Mouse (Mus musculus) C2C12 (cell line): ENCODE measurements at regions not wholly inside any gene's neighbourhood (a gene's known extent, or its start where the extent isn't known, plus 50 kb on each side); places are given as distances from the start of the nearest gene placed in this dataset.

ENCODE experiments used
- H3K27me3 ChIP-seq: one replicate; pipeline ENCODE4 v1.6.1; 2011; ENCODE audit not compliant: control insufficient read depth, insufficient read depth, insufficient read length
- H3K36me3 ChIP-seq: one replicate; pipeline ENCODE4 v1.6.1; 2011; ENCODE audit not compliant: control insufficient read depth, insufficient read depth
- H3K4me3 ChIP-seq: one replicate; pipeline ENCODE4 v1.5.1; 2011; ENCODE audit warnings: mild to moderate bottlenecking, control low read depth; ENCODE audit not compliant: poor library complexity, insufficient read depth, severe bottlenecking
- H3K79me2 ChIP-seq: one replicate; pipeline ENCODE4 v1.6.1; 2011; ENCODE audit not compliant: control insufficient read depth, insufficient read depth
- H3K79me3 ChIP-seq: one replicate; pipeline ENCODE4 v1.6.1; 2011; ENCODE audit warnings: low read depth, control low read depth
- H3ac ChIP-seq: one replicate; pipeline ENCODE3; 2011; ENCODE audit warnings: low read depth; ENCODE audit not compliant: control insufficient read depth, insufficient read length
- CEBPB ChIP-seq: IDR thresholded peaks from one replicate; pipeline ENCODE4 v1.6.1; 2011; ENCODE audit warnings: low read depth, mild to moderate bottlenecking, control low read depth, moderate library complexity
- CTCF ChIP-seq: IDR thresholded peaks from one replicate; pipeline ENCODE4 v1.5.1; 2011; ENCODE audit not compliant: control insufficient read depth, insufficient read depth, insufficient read length
- FOSL1 ChIP-seq: IDR thresholded peaks from one replicate; pipeline ENCODE4 v1.8.0; 2011; ENCODE audit warnings: mild to moderate bottlenecking, low read length; ENCODE audit not compliant: poor library complexity, insufficient read depth, severe bottlenecking
- MAX ChIP-seq: IDR thresholded peaks from one replicate; pipeline ENCODE4 v1.6.1; 2011; ENCODE audit warnings: mild to moderate bottlenecking, control low read depth
- MYOD1 ChIP-seq: IDR thresholded peaks from one replicate; pipeline ENCODE4 v1.6.1; 2011; ENCODE audit warnings: low read depth; ENCODE audit not compliant: control insufficient read depth, insufficient read length
- MYOG ChIP-seq: IDR thresholded peaks from one replicate; pipeline ENCODE4 v1.6.1; 2011; ENCODE audit not compliant: control insufficient read depth, insufficient read length; ENCODE audit errors: extremely low read depth
- USF1 ChIP-seq: IDR thresholded peaks from one replicate; pipeline ENCODE4 v1.6.1; 2011; ENCODE audit warnings: low read depth, mild to moderate bottlenecking, control low read depth, moderate library complexity

DNA sequence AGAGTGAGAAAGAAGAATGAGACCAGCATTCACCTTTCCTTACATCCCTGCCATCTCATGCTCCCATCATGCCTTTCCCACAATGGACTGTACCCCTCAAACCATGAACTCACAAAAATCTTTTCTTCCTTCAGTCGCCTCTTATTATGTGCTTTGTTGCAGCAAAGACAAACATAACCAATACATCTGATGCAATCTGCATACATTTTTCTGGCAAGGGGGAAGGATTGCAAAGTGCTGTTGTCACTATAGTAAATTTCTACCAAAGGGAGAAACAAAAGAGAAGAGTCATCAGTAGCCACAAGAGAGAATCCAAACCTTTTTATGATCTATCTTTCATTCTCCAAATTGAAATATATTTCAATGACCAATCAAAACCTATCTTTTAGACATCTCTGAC is 884.4 kb downstream of the Gsdmc2 start:
- TF ChIP-seq MYOD1 (no peak), MAX (no peak), CTCF (no peak), USF1 (no peak), FOSL1 (no peak), MYOG (no peak), CEBPB (no peak)
- Histone ChIP-seq H3K27me3 (no peaks in the 10 kb centered on the region), H3ac (no peak overlapping the region), H3K36me3 (no peaks in the 10 kb centered on the region), H3K79me3 (no peaks in the 10 kb centered on the region), H3K4me3 (no peak overlapping the region), H3K79me2 (no peaks in the 10 kb centered on the region)

DNA sequence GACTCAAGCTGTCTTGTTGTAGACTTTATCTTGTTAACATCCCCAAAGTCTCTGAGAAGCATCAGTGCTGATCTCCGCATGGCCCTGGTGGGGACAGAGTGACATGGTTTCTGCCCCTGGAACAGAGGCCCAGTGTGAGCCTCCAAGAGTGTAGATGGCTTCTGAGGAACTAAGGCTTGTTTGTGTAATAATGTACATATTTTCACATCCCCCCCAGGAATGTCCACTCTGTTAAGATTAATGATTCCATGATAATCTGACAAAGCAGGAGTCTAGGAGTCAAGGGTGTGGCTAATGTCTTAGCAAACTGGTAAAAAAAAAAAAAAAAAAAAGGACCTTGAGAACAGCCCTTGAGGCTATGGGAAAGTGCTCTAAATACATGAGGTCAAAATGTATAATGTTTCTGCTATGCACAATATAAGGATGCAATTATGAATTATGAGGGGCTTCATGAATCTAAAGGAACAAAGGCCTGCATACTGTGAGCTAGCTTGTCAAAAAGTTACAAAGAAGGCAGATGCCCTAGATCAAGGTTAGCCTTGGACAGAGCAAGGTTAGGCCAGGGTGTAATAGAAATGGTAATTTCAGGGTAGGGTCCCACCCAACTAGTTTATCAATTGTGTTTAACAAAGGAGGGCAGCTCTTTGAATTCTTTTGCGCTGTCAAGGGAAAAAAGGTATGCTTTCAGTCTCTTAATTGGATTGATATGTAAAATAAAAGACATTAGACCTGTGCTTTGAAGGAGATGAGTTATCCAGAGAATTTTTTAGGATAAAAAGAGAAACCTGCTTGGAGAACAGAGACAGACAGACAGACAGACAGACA is 886.3 kb downstream of the Gsdmc2 start:
- Histone ChIP-seq H3K79me3 (no peaks in the 10 kb centered on the region), H3ac (no peak overlapping the region), H3K79me2 (no peaks in the 10 kb centered on the region), H3K4me3 (no peak overlapping the region), H3K27me3 (no peaks in the 10 kb centered on the region), H3K36me3 (no peaks in the 10 kb centered on the region)
- TF ChIP-seq MYOG, result no peak
- no peak for TF ChIP-seq USF1
- TF ChIP-seq FOSL1, result no peak
- TF ChIP-seq MAX, result no peak
- no peak for TF ChIP-seq CEBPB
- no peak for TF ChIP-seq MYOD1
- no peak for TF ChIP-seq CTCF

DNA sequence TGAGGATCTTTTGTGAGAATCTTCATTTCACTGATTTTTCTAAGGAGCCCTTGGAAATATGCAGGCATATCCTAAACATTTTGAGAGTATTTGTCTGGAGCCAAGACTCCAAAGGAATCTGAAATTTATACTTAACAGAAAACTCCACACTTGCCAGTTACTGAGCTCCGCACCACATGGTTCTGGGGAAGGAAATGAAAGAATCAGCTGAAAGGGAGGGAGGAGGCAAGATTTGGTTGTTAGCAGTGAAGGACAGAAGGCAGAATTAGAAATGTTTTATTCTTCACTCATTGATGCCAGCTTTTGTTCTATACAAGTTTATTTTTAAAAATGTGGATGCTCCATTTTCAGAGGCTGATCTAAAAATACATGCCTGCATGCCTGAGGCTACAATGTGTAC is 890.1 kb downstream of the Gsdmc2 start:
- Histone ChIP-seq H3K27me3 (no peaks in the 10 kb centered on the region), H3K79me3 (no peaks in the 10 kb centered on the region), H3ac (no peak overlapping the region), H3K79me2 (no peaks in the 10 kb centered on the region), H3K4me3 (no peak overlapping the region), H3K36me3 (no peaks in the 10 kb centered on the region)
- no peak for TF ChIP-seq FOSL1
- TF ChIP-seq CEBPB, result no peak
- no peak for TF ChIP-seq MAX
- TF ChIP-seq CTCF, result no peak
- no peak for TF ChIP-seq MYOG
- no peak for TF ChIP-seq USF1
- TF ChIP-seq MYOD1, result no peak

DNA sequence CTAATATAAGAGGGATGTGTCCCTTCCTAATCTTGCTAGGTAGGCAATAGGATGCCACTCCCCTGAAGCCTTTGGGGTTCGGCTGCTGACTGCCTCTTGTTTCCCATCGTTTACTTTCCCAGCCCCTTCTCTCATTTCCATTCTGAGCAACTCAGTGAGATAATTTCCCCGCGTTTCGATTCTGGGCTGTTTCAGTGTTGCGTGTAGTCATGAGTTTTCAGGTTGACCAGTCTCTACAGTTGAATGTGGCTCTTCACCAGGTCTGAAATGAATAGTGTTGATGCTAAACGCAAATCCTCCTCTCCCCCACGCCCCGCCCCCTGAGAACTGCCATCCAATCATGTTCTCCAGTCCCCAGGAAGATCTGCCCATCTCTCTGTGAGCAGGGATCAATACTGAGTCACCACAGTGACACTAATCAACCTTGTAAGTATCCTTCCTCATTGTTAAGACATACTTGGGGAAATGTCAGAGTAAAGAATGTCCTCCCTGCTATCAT is 890.6 kb downstream of the Gsdmc2 start:
- no peak overlapping the region for H3K4me3 ChIP-seq

DNA sequence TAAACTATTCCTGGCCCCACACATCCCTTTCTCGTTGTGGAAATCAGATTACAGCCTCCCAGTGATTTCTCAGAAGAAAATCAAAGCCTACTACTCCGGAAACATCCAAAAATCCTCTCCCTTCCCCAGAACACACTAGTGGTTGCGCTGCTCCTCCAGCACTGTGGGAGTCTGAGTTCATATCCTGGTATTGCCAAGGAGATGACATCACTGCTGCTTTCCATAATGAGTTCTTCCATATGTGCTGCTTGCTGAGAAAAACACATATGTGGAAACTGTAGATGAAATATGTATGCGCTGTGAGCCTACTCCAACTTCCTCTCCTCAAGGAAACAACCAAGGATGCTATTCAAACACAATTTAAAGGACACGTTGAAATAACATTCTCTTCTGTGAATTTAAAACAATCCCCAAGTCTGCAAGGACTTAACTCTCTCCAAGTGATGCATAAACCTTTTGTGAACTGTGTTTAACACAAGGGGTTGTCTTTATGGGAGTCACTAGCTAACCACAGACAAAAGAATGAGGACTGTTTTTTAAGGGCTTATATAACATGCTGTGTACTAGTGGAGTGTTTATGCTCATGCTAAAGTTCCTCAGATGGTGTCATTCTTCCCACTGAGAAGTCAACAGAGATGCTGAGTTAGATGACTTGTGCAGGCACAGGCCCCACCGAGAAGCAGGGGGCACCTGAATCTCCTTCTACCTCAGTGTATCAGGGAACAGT is 891.6 kb downstream of the Gsdmc2 start:
- TF ChIP-seq MYOG (no peak), MAX (no peak), CEBPB (no peak), USF1 (no peak), CTCF (no peak), FOSL1 (no peak), MYOD1 (no peak)
- no peaks in the 10 kb centered on the region for H3K27me3 ChIP-seq
- H3K4me3 ChIP-seq, result no peak overlapping the region
- no peaks in the 10 kb centered on the region for H3K79me3 ChIP-seq
- H3ac ChIP-seq, result no peak overlapping the region
- no peaks in the 10 kb centered on the region for H3K36me3 ChIP-seq
- no peaks in the 10 kb centered on the region for H3K79me2 ChIP-seq

More for the DNA sequence above, 890.6 kb downstream of the Gsdmc2 start:
- Histone ChIP-seq H3K79me3 (no peaks in the 10 kb centered on the region), H3K27me3 (no peaks in the 10 kb centered on the region), H3K36me3 (no peaks in the 10 kb centered on the region), H3ac (no peak overlapping the region), H3K79me2 (no peaks in the 10 kb centered on the region)
- TF ChIP-seq MYOD1, result no peak
- TF ChIP-seq MYOG, result no peak

DNA sequence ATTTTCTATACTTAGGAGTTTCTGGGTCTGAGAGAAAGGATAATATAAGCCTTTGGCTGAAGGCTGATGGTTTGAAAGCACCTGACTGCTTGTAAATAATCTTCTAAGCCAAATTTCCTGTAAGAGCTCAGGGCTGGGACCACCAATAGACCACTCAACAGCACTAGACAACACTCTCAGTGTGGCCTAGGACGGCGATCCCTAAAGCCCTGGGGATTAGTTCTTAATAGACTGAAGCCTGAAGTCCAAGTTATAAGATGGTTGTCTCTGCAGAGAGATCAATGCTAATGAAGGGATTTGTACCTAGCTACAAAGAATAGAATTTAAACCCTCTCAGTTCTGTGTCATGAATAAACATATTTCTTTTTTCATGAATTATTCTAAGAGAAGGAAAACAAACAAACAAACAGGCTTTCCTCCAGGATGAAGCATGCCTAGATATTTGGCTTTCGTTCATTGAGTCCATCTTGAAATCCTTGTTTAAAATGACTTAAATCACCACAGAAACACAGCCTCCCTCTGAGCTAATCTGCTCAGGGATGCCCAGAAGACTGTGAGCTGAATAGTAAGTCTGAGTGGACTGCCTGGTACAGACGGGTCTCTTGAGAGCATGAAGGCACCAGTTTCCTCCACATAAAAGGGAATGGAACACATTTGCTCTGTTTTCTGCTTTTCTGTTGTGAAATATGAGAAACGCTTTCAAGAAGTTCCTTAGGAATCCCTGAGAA is 892.3 kb downstream of the Gsdmc2 start:
- Histone ChIP-seq H3K79me3 (no peaks in the 10 kb centered on the region), H3K4me3 (no peak overlapping the region), H3ac (no peak overlapping the region), H3K36me3 (no peaks in the 10 kb centered on the region), H3K27me3 (no peaks in the 10 kb centered on the region), H3K79me2 (no peaks in the 10 kb centered on the region)
- TF ChIP-seq MYOD1 (no peak), FOSL1 (no peak), CTCF (no peak), MAX (no peak), MYOG (no peak), USF1 (no peak), CEBPB (no peak)
